Mouse (Mus musculus): ENCODE measurements around the gene Dgki.

Gene Dgki

DNA sequence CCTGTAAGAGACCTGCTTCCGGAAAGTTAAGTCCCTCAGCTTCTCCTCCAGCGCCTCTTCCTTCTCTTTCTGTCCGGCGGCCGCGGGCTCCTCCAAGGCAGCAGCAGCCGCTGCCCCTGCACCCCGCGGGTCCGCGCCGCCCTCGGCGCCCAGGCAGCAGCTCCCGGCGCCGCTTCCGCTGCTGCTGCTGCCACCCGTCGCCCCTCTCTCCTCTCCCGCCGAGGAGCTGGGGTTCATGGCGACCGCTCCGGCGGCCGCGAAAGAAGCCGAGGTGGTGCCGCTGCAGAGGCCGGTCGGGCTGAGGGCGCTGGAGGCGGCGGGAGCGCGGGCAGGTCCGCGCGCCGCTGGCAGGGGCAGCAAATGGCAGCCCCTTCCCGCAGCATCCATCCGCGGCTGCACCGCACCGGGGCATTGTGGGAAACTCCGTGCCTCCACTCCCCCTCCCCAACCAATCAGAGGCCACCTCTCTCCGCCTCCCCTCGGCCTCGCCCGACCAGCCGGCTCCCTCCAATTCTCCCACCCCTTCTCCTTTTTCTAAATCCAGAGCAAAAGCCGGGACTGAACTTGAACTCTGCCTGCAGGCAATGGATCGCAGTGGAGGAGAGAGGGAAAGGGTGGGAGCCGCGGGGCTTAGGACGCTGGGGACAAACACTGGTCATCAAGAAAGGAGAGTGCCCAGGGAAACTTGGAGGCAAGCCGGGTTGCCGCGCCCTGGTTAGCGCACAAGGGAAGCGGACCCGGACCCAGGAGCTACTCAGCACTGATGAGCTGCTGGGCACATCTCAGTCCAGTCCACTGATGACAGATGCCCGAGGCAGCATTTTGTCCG, at the start of gene Dgki:
Gene Dgki (minus strand): TSS at position 623 of the 829 bp plus-strand sequence.
- DNase-seq (ENCODE audit: low read depth in 2 of 2, low spot score in 2 of 2): no peak

GRCm38 (mm10) chr6:37347606-37348005, 47.6 kb upstream of the Dgki start:
- DNase-seq (ENCODE audit: low read depth in 2 of 2, low spot score in 2 of 2): no peak

- DNase-seq (ENCODE audit: low read depth in 2 of 2, low spot score in 2 of 2): no peak
Measured at GRCm38 (mm10) chr6:37338055-37338454, 38.1 kb upstream of the Dgki start.

DNA sequence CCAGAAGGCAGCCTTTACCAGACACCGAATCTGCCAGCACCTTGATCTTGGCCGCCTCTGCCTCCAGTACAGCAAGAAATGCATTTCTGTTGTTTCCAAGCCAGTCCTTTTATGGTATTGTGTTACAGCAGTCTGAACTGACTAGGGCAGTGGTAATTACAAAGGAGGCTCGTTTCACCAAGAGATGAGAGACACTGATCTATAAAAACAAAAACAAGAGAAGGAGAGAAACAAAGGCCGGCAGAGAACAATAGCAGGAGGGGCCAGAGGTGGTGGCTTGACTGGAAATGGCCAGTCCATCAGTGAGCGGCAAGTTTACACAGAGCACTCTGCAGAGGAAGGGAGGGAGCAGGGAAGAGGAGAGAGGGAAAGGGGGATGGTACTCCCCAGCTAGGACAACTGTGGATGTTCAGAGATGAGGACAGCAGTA, 36.9 kb upstream of the Dgki start:
- DNase-seq (ENCODE audit: low read depth in 2 of 2, low spot score in 2 of 2): no peak

DNA sequence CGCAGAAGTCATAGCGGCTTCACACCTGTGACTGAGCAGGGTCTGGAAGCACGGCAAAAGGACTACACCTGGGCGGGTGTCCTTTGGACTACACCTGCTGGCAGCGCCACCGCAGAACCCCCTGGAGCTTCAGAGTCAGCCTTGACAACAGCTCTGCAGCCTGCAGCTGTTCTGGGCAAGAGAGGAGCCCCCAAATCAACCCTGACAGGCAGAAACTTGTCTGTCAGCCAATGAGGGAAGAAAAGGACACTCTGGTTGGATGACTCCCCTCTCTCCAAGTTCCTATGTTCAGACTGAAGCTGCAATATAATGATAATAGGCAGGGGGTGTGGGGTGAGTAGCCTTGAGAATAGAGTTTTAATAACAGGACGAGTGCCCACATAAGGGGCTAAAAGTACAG, 36.4 kb upstream of the Dgki start:
- no peak for DNase-seq (ENCODE audit: low read depth in 2 of 2, low spot score in 2 of 2)

- no peak for DNase-seq (ENCODE audit: low read depth in 2 of 2, low spot score in 2 of 2)
Measured at GRCm38 (mm10) chr6:37332846-37333245, 32.9 kb upstream of the Dgki start.

DNA sequence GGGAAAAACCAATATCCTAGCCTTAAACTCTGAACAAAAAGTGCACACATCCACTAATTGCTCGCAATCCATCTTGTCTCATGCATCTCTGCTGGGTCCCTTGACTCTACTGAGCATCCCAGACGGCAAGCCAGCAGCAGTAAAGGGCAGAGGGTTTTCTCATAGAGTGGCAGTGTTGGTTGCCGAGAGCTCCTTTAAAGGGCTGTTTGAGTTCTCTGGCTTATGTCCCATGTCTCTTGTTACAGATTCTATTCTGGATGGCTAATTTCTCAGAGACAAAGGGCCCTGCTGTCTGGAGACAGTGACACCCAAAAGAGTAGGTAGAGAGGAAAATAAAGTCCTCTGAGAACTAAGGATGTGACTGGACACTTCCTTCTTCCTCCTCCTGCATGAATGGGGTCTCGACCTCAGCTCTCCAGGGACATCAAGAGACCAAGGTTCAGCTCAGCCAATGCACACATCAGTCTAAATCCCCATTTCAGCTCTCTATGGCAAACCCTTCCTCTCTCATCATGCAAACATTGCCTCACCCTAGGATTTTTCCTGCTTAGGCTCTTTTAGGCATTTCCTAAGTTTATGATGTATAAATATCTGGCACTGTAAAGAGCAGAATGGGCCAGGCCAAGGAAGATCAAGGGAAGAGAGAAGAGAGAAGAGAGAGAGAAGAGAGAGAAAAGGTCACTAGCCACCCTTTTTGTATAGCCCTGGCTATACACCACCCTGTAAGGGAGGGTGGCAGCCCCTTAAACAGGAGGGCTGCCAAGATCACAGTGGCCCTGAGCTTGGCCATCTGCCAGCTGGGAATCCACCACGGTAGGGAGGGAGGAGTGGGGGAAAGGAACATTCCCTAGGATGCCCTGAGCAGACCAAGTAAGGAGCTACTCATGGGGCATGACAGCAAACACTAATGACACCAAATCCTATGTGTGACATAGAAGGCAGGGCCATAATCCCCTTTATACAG, 30.2 kb upstream of the Dgki start:
- DNase-seq (ENCODE audit: low read depth in 2 of 2, low spot score in 2 of 2): no peak

- DNase-seq (ENCODE audit: low read depth in 2 of 2, low spot score in 2 of 2): no peak
Measured at GRCm38 (mm10) chr6:37329376-37329775, 29.4 kb upstream of the Dgki start.

- DNase-seq (ENCODE audit: low read depth in 2 of 2, low spot score in 2 of 2): no peak
Measured at GRCm38 (mm10) chr6:37328671-37329070, 28.7 kb upstream of the Dgki start.

DNA sequence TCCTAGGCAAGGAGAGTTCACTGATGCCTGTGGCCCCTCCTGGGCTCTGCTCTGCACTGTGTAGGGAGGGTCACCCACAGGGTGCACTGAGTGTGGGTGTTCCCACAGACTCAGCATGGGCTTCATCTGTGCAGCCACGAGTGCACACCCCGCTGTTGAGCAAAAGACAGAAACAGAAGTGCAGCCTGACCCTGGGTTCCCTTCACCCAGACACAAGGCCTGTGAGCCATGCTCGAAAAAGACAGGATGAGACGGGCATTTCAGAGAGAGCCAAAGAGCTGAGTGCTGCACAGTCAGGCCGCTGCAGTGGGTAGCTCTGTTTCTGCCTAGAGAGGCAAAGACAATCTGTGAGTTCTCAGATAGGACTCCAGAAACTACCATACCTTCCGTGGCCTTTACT, 27.5 kb upstream of the Dgki start:
- DNase-seq (ENCODE audit: low read depth in 2 of 2, low spot score in 2 of 2): no peak

DNA sequence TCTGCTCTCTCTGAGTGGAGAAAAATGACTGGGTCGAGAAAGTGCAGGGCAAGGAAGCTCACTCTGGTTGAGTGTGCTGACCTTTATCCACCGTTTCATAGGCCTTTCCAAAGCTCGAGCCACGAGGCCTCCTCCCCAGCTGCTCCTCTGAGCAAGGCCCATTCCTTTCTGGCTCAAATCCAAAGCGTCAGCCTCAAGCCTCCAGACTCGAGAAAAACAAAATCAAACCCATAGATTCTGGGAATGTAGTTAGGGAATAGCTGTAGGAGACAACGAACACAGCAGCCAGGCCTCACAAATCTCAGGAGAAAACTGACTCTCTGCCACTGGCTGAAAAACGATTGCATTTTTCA, 26.6 kb upstream of the Dgki start:
- DNase-seq (ENCODE audit: low read depth in 2 of 2, low spot score in 2 of 2): no peak

DNA sequence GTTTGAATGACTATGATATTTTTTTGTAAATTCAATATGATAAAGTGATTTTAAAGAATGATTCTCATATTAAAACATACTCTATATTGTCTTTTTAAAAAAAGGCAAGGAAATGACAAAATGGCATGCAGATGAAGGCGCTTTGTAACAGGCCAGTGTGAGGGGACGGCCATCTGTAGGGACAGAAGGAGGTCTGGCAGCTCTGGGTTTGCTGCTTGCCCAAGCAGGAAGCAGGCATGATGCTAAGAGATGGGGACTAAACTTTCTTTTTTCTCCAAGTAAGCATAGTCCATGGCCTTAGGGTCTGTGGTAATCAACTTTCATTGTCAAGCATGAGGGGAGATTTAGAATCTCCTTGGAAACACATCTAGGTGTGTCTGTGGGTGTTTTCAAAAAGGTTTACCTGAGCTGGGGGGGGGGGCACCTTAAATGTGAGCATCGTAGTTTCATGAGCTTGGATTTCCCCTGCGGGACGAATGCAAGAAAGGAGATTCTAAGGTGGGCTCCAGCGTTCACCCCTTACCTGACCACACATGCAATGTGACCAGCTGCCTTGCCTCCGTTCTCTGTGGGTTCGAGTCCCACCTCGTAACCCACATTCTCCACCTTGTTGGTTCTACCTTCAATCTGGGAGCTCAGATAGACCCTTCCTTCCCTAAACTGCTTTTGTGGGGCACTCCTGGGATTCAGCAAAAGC, 26.1 kb upstream of the Dgki start:
- no peak for DNase-seq (ENCODE audit: low read depth in 2 of 2, low spot score in 2 of 2)

DNA sequence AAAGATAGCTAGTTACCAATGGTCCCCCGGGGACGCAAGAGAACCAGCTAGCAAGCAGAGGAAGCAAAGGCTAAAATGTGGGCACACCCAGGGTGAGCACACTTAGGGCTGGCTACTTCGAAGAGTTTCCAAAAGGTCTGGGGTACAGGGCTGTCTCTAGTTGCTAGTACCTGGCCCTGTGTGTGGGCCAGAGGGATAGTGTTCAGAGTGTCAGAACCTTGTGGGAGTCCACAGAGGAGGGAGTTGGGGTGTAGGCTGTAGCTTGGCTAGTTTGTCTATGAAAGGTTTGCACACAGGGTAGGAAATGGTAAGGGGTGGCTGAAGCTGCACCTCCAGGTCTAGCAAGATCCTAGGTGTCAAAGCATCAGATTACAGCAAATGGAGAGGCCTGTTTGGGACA, 25.1 kb upstream of the Dgki start:
- DNase-seq (ENCODE audit: low read depth in 2 of 2, low spot score in 2 of 2): no peak

DNA sequence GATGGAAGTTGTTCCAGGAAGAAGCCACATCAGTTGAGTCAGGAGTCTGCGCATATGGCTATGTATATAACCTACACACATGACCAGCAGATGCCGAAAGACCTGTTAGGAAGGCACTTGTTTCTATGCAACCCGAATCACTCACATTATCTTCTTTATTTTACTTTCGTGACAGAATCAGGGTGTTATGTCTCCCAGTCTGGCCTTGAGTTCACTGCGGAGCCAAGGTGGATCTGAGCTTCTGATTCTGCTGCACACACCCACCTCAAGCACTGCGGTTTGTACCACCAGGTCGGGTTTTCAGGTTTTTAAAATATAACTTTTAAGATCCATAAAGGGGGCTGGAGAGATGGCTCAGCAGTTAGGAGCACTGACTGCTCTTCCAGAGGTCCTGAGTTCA, 22.7 kb upstream of the Dgki start:
- no peak for DNase-seq (ENCODE audit: low read depth in 2 of 2, low spot score in 2 of 2)

DNA sequence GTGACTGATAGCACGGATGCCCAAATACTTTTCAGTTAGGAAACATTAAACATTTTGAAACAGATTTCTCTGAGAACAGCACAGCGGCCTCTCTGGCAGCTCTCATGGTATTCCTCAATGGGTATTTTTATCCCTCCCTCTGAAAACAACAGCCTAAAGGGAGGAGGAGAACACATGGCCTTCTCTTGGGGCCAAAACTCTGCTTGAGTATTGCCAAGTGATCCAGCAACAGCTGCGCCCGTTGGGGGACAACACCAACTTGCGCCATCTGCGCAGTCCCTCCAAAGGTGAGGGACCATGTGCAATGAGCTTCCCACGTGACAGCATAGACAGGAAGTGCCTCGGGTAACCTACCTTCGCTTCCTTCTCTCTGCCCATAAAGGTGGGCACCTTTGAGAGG, 22.1 kb upstream of the Dgki start:
- no peak for DNase-seq (ENCODE audit: low read depth in 2 of 2, low spot score in 2 of 2)

DNA sequence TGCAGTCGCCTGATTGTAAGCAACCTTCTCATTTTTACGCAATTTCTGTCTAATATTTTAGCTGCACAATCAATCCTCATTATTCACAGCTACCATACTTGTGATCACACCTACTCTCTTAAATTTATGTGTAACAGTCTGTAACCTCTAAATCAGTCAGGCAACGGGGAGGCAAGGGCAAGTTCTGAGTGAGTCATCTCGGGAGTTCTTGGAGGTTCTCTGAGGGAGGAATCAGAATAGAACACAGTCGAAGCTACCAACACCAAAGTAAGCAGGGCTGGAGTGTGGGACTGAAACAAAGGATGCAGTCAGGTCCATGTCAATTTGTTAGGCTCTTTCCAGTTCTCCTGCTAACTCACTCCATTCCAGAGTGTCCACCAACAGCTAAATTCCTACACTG, 17.9 kb upstream of the Dgki start:
- DNase-seq (ENCODE audit: low read depth in 2 of 2, low spot score in 2 of 2): no peak

GRCm38 (mm10) chr6:37315440-37315839, 15.5 kb upstream of the Dgki start:
- DNase-seq (ENCODE audit: low read depth in 2 of 2, low spot score in 2 of 2): no peak

- no peak for DNase-seq (ENCODE audit: low read depth in 2 of 2, low spot score in 2 of 2)
Measured at GRCm38 (mm10) chr6:37310601-37311000, 10.6 kb upstream of the Dgki start.

DNA sequence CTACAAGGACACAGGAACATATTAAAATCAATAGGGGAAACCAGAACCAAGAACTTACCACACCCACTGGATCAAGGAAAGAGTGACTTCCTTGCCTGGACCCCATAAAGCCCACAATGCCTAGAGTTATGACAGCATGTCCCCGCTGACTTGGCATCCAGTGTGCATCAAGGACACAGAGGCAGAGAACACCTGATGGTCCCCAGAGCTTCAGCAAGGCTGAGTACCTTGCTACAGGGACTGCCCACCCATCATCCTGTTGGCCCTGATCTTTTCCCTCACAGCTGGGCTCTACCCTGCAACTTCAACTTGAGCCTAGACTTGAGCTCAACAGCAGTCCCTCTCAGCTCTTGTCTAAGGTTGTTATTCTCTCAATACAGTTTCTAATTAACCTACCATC, 6.6 kb upstream of the Dgki start:
- DNase-seq (ENCODE audit: low read depth in 2 of 2, low spot score in 2 of 2): no peak

GRCm38 (mm10) chr6:37300492-37300891, 508 bp upstream of the Dgki start:
- no peak for DNase-seq (ENCODE audit: low read depth in 2 of 2, low spot score in 2 of 2)

GRCm38 (mm10) chr6:37298982-37299381, 1.0 kb downstream of the Dgki start:
- no peak for DNase-seq (ENCODE audit: low read depth in 2 of 2, low spot score in 2 of 2)

All from CD8-positive naive resting alpha-beta T cell, adult 2 months (primary cell).